Mouse (Mus musculus): ENCODE data around the gene Hoxa4.

Hoxa4 gene

GRCm38 (mm10) chr6:52228475-52229465, 37.2 kb upstream of the Hoxa4 start:
- peak; percentile 21 for DNase-seq

GRCm38 (mm10) chr6:52227470-52228222, 36.1 kb upstream of the Hoxa4 start:
- no peak for DNase-seq

- no peak for DNase-seq
Measured at GRCm38 (mm10) chr6:52226569-52227257, 35.2 kb upstream of the Hoxa4 start.

GRCm38 (mm10) chr6:52225612-52226568, 34.3 kb upstream of the Hoxa4 start:
- peak; percentile 7 for DNase-seq

- DNase-seq, result no peak
Measured at GRCm38 (mm10) chr6:52224895-52225611, 33.5 kb upstream of the Hoxa4 start.

GRCm38 (mm10) chr6:52223939-52224760, 32.6 kb upstream of the Hoxa4 start:
- DNase-seq, result no peak

GRCm38 (mm10) chr6:52222729-52223128, 31.2 kb upstream of the Hoxa4 start:
- DNase-seq, result no peak

GRCm38 (mm10) chr6:52221993-52222685, 30.6 kb upstream of the Hoxa4 start:
- no peak for DNase-seq

GRCm38 (mm10) chr6:52221337-52221992, 29.9 kb upstream of the Hoxa4 start, which contains the start of gene Hoxa7:
TSS of gene Hoxa7 (minus strand) at chr6:52221854.
- DNase-seq, result peak; percentile 84

- no peak for DNase-seq
Measured at GRCm38 (mm10) chr6:52220865-52221310, 29.3 kb upstream of the Hoxa4 start.

GRCm38 (mm10) chr6:52220003-52220864, 28.7 kb upstream of the Hoxa4 start:
- DNase-seq, result peak; percentile 25

GRCm38 (mm10) chr6:52219234-52219942, 27.8 kb upstream of the Hoxa4 start:
- DNase-seq, result no peak

- DNase-seq, result no peak
Measured at GRCm38 (mm10) chr6:52218643-52219215, 27.2 kb upstream of the Hoxa4 start.

- DNase-seq, result no peak
Measured at GRCm38 (mm10) chr6:52217895-52218642, 26.5 kb upstream of the Hoxa4 start.

GRCm38 (mm10) chr6:52217459-52217768, 25.9 kb upstream of the Hoxa4 start:
- peak; percentile 76 for DNase-seq
